Mouse (Mus musculus): Measurements from ENCODE around the gene Esrrg.
A peak's percentile ranks its signal among the peaks of the same experiment; 100 is the strongest.

Esrrg gene

GRCm38 (mm10) chr1:187710434-187710948 is 101.9 kb downstream of the Esrrg start:
- no peak for DNase-seq

- DNase-seq = no peak
These were observed 112.4 kb downstream of the Esrrg start for GRCm38 (mm10) chr1:187721035-187721434.

GRCm38 (mm10) chr1:187722016-187722415 is 113.4 kb downstream of the Esrrg start:
- DNase-seq = no peak

GRCm38 (mm10) chr1:187724651-187725050 is 116.1 kb downstream of the Esrrg start:
- DNase-seq = no peak

GRCm38 (mm10) chr1:187725351-187725750 is 116.8 kb downstream of the Esrrg start:
- DNase-seq = no peak

GRCm38 (mm10) chr1:187731171-187731570 is 122.6 kb downstream of the Esrrg start:
- peak; percentile 12 to 57 for DNase-seq

GRCm38 (mm10) chr1:187736507-187736906 is 127.9 kb downstream of the Esrrg start:
- DNase-seq = no peak

GRCm38 (mm10) chr1:187737296-187737695 is 128.7 kb downstream of the Esrrg start:
- DNase-seq = no peak

GRCm38 (mm10) chr1:187740531-187740930 is 131.9 kb downstream of the Esrrg start:
- no peak for DNase-seq

GRCm38 (mm10) chr1:187741306-187741705 is 132.7 kb downstream of the Esrrg start:
- no peak for DNase-seq

- peak in 1 of 2 experiments; percentile 17 for DNase-seq
These were observed 133.5 kb downstream of the Esrrg start for GRCm38 (mm10) chr1:187742071-187742470.

GRCm38 (mm10) chr1:187749294-187749693 is 140.7 kb downstream of the Esrrg start:
- no peak for DNase-seq

- DNase-seq = no peak
These were observed 141.3 kb downstream of the Esrrg start for GRCm38 (mm10) chr1:187749931-187750330.

GRCm38 (mm10) chr1:187755528-187755927 is 146.9 kb downstream of the Esrrg start:
- DNase-seq = peak; percentile 38 to 47

GRCm38 (mm10) chr1:187757981-187758380 is 149.4 kb downstream of the Esrrg start:
- DNase-seq = no peak

GRCm38 (mm10) chr1:187758546-187758945 is 150.0 kb downstream of the Esrrg start:
- peak; percentile 29 to 42 for DNase-seq

GRCm38 (mm10) chr1:187759536-187759935 is 150.9 kb downstream of the Esrrg start:
- peak; percentile 42 to 67 for DNase-seq

- peak; percentile 40 to 64 for DNase-seq
These were observed 154.3 kb downstream of the Esrrg start for GRCm38 (mm10) chr1:187762641-187763450.

- DNase-seq = peak in 1 of 2 experiments; percentile 49
These were observed 154.8 kb downstream of the Esrrg start for GRCm38 (mm10) chr1:187763451-187763755.

- DNase-seq = no peak
These were observed 155.2 kb downstream of the Esrrg start for GRCm38 (mm10) chr1:187763821-187764220.

GRCm38 (mm10) chr1:187765577-187765976 is 157.0 kb downstream of the Esrrg start:
- no peak for DNase-seq

- peak in 1 of 2 experiments; percentile 44 for DNase-seq
These were observed 158.8 kb downstream of the Esrrg start for GRCm38 (mm10) chr1:187767355-187767754.

GRCm38 (mm10) chr1:187770234-187770633 is 161.6 kb downstream of the Esrrg start:
- peak; percentile 66 to 86 for DNase-seq

- DNase-seq = no peak
These were observed 162.5 kb downstream of the Esrrg start for GRCm38 (mm10) chr1:187771067-187771466.

Data from kidney, postnatal 36 days (tissue).